Mouse (Mus musculus) cerebellum, postnatal 14 days (tissue): Measurements from ENCODE around the gene Rbm34.
"Not testable (repeated sequence)": the region's sequence is repeated elsewhere in the genome, so short reads cannot be mapped to it uniquely, and the experiment has no call there.

Source experiments
- DNase-seq, 2 experiments: peaks; one replicate each; pipeline ENCODE4 v3.0.0; 2021; ENCODE audit warnings: mixed read lengths in 2 of 2

Gene Rbm34

DNA sequence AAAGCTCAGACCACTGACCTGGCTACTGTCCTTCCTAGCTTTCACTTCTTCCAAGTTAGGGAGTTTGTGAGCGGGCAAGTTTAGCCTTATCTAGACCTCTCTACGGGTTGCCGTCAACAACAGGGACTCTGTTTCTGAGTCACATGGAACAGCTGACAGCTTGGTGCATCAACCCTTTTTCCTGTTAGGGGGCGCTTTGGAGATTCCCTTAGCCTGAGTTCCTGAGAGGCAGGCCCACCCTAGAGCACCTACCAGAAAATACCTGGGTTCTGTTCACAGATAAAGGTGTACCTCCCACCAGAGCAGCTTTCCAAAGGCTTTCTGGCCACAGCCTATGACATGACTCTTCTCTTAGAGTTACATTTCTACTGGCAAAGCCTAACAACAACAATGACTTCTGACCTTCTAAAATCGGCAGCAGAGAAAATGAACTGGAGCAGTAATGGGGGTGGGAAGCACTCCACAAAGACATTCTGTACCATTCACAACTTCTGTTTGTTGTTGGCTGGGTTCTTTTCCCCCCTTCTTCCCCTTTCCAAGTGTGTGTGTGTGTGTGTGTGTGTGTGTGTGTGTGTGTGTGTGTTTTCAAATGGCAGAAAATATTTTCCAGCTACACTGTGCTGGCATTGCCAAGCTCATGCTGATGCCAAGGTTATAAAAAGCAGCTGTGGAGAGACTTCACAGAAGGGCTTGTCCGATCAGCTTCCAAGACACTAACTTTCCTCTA, 53.5 kb downstream of the Rbm34 start:
- no peak for DNase-seq

DNA sequence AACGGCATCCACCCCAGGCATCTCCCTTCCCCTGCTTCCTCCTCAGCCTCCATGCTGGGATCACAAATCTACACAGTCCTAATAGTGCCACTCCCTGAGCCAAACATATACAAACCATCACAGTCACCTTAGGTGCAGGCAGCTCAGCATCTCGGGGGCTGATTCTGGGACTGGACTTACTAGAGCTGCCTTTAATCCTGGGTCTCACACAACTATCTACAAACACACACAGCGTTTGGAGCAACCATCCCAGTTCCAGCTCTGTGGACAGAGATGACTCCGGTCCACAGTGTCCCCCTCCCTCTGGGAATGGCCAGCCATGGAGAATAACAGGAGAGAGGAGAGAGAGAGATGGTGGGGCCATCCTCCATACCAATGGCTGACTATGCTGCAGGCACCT, 54.3 kb downstream of the Rbm34 start:
- DNase-seq = no peak

- DNase-seq = no peak
These were observed 56.1 kb downstream of the Rbm34 start for GRCm38 (mm10) chr8:126914609-126915375.

DNA sequence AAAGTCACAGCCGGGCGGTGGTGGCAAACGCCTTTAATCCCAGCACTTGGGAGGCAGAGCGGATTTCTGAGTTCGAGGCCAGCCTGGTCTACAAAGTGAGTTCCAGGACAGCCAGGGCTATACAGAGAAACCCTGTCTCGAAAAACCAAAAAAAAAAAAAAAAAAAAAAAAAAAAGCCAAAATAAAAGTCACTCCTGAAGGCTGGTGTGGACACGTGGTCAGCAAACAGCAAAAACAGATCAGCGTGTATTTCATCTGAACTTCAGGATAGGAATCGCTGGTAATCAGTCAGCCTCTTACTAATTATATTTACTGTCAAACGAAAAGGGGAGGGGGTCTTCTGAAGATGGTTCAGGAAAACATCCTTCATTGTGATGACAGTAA, 56.8 kb downstream of the Rbm34 start:
- not testable (repeated sequence) for DNase-seq

- peak; percentile 82 to 94 for DNase-seq
These were observed 57.4 kb downstream of the Rbm34 start for GRCm38 (mm10) chr8:126913241-126914106.

GRCm38 (mm10) chr8:126909371-126909802, 61.5 kb downstream of the Rbm34 start:
- peak; percentile 64 to 79 for DNase-seq

DNA sequence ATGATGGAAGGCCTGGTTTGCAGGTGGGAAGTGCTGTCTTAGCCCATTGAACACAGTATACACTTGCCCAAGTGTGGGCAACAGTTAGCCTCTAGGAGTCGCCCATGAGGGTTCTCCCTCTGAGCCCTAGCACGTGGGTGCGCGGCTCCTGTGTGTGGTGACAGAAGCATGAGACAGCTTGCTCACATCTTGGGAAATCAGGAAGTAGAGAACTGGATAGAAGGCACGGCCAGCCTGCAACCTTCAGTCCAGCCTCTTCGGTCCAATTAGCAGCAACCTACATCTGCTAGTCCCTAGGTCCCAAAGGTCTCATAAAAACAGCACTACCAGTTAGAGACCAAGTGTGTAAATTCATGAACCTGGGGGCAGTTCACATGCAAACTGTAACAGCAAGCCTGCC, 62.1 kb downstream of the Rbm34 start:
- DNase-seq = no peak

GRCm38 (mm10) chr8:126907968-126908367, 62.9 kb downstream of the Rbm34 start:
- DNase-seq = no peak

- peak; percentile 70 to 78 for DNase-seq
These were observed 63.5 kb downstream of the Rbm34 start for GRCm38 (mm10) chr8:126907374-126907773.

GRCm38 (mm10) chr8:126905387-126905786, 65.5 kb downstream of the Rbm34 start:
- DNase-seq = peak in 1 of 2 experiments; percentile 51

DNA sequence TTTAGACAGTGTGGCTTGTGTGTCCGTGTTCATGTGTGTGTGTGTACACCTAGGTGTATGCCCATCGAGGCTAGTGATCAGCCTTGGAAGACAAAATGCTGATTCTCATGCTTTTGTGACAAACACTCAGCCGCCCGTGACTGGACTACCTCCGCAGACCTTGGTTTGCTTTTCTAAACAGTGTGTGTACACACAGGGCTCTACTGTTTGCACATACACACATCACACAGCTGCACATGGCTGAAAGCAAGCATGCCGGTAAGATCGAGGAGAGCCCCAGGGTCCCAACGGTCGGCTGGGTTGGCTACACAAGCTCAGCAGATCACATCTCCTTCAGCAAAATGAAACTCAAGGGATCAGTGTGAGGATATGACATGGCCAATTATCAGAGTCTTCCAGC, 66.9 kb downstream of the Rbm34 start:
- no peak for DNase-seq

DNA sequence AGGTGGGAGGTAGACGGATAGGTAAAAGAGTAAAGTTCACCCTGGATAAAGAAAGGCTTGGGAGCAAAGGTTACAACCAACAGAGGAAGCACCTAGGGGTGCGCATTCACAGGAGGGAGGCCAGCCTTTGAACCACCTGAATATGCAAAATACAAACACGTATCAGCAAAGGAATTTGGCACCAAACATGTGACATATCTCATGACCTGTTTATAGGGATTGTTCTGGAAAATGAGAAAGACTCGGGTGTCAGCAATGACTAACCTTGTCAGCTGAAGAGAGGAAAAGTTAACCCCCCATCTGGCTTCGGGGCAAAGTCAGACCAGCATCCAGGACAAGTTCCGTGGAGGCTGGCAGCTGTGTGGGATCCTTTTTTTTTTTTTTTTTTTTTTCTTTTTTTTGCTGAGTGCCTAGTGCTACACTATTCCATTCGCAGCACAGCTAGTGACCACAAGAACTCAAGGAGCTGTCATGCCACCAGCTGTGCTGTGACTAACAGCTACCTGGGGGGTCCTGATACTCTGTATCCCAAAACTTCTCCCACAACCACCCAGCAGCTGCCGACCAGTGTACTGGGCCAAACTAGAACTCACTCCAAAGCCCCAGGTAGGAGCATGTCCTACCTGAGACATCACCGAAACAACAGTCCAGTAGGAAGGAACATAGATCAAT, 67.5 kb downstream of the Rbm34 start:
- no peak for DNase-seq

- no peak for DNase-seq
These were observed 69.3 kb downstream of the Rbm34 start for GRCm38 (mm10) chr8:126901612-126902011.

GRCm38 (mm10) chr8:126901049-126901448, 69.8 kb downstream of the Rbm34 start:
- DNase-seq = no peak
